Mouse (Mus musculus): ENCODE results near the gene Pcf11.

Pcf11 gene

GRCm38 (mm10) chr7:92669507-92670471 is at the start of gene Pcf11:
TSS of gene Pcf11 (minus strand) at chr7:92669934.
- DNase-seq (ENCODE audit: low spot score), result peak; percentile 99

- no peak for DNase-seq (ENCODE audit: low spot score)
These were observed 45.3 kb upstream of the Pcf11 start for GRCm38 (mm10) chr7:92715055-92715454.

- DNase-seq (ENCODE audit: low spot score), result no peak
These were observed 41.9 kb upstream of the Pcf11 start for GRCm38 (mm10) chr7:92711593-92711992.

GRCm38 (mm10) chr7:92709573-92709972 is 39.8 kb upstream of the Pcf11 start:
- no peak for DNase-seq (ENCODE audit: low spot score)

- no peak for DNase-seq (ENCODE audit: low spot score)
These were observed 37.0 kb upstream of the Pcf11 start for GRCm38 (mm10) chr7:92706711-92707110.

- no peak for DNase-seq (ENCODE audit: low spot score)
These were observed 35.8 kb upstream of the Pcf11 start for GRCm38 (mm10) chr7:92705534-92705933.

- DNase-seq (ENCODE audit: low spot score), result no peak
These were observed 33.9 kb upstream of the Pcf11 start for GRCm38 (mm10) chr7:92703661-92704060.

- no peak for DNase-seq (ENCODE audit: low spot score)
These were observed 29.0 kb upstream of the Pcf11 start for GRCm38 (mm10) chr7:92698770-92699169.

GRCm38 (mm10) chr7:92696395-92696794 is 26.7 kb upstream of the Pcf11 start:
- DNase-seq (ENCODE audit: low spot score), result peak; percentile 7

GRCm38 (mm10) chr7:92689101-92689500 is 19.4 kb upstream of the Pcf11 start:
- no peak for DNase-seq (ENCODE audit: low spot score)

- DNase-seq (ENCODE audit: low spot score), result no peak
These were observed 18.6 kb upstream of the Pcf11 start for GRCm38 (mm10) chr7:92688299-92688669.

GRCm38 (mm10) chr7:92687556-92688298 is 18.0 kb upstream of the Pcf11 start:
- no peak for DNase-seq (ENCODE audit: low spot score)

GRCm38 (mm10) chr7:92677346-92677745 is 7.6 kb upstream of the Pcf11 start:
- DNase-seq (ENCODE audit: low spot score), result no peak

GRCm38 (mm10) chr7:92675131-92675530 is 5.4 kb upstream of the Pcf11 start:
- no peak for DNase-seq (ENCODE audit: low spot score)

- peak; percentile 69 for DNase-seq (ENCODE audit: low spot score)
These were observed 785 bp downstream of the Pcf11 start for GRCm38 (mm10) chr7:92668791-92669506.

- DNase-seq (ENCODE audit: low spot score), result no peak
These were observed 3.4 kb downstream of the Pcf11 start for GRCm38 (mm10) chr7:92666274-92666820.

GRCm38 (mm10) chr7:92658050-92658449 is 11.7 kb downstream of the Pcf11 start:
- DNase-seq (ENCODE audit: low spot score), result no peak

GRCm38 (mm10) chr7:92656386-92656785 is 13.3 kb downstream of the Pcf11 start:
- DNase-seq (ENCODE audit: low spot score), result no peak

- no peak for DNase-seq (ENCODE audit: low spot score)
These were observed 16.4 kb downstream of the Pcf11 start for GRCm38 (mm10) chr7:92653329-92653728.

GRCm38 (mm10) chr7:92647790-92648189 is 21.9 kb downstream of the Pcf11 start:
- DNase-seq (ENCODE audit: low spot score), result no peak

GRCm38 (mm10) chr7:92642358-92642757 is 27.4 kb downstream of the Pcf11 start:
- no peak for DNase-seq (ENCODE audit: low spot score)

GRCm38 (mm10) chr7:92638050-92638449 is 31.7 kb downstream of the Pcf11 start:
- DNase-seq (ENCODE audit: low spot score), result no peak
